Mouse (Mus musculus): ENCODE results near the gene Snta1.

Snta1 gene

GRCm38 (mm10) chr2:154420942-154421731, 13.2 kb upstream of the Snta1 start:
- no peak for DNase-seq (ENCODE audit: low spot score)

- DNase-seq (ENCODE audit: low spot score): no peak
Measured at GRCm38 (mm10) chr2:154419631-154420515, 12.0 kb upstream of the Snta1 start.

- no peak for DNase-seq (ENCODE audit: low spot score)
Measured at GRCm38 (mm10) chr2:154418001-154418400, 10.1 kb upstream of the Snta1 start.

- DNase-seq (ENCODE audit: low spot score): peak; percentile 72
Measured at GRCm38 (mm10) chr2:154417107-154417506, 9.2 kb upstream of the Snta1 start.

GRCm38 (mm10) chr2:154412018-154412666, 4.2 kb upstream of the Snta1 start:
- DNase-seq (ENCODE audit: low spot score): no peak

DNA sequence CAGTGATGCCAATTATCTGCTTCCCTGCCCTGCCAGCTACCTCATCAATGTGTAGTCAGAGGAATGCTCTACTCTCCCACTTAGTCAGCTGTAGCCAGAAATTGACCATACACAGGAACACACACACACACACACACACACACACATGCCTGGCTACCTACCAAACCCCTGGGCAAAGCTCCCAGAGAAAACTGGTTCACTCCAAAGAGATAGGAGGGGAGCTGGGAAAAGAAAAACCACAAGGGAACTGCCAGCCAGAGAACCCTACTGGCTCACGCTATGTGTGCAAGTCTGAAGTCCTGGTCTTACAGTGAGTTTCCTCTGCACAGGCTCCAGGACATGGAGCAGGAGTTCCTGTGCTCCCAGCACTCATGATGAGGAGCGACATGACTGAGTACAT, 2.5 kb upstream of the Snta1 start:
- DNase-seq (ENCODE audit: low spot score): peak; percentile 49

GRCm38 (mm10) chr2:154407063-154407642, 746 bp downstream of the Snta1 start:
- no peak for DNase-seq (ENCODE audit: low spot score)

GRCm38 (mm10) chr2:154405447-154405994, 2.4 kb downstream of the Snta1 start:
- DNase-seq (ENCODE audit: low spot score): no peak

- DNase-seq (ENCODE audit: low spot score): peak; percentile 46
Measured at GRCm38 (mm10) chr2:154402811-154403210, 5.1 kb downstream of the Snta1 start.

DNA sequence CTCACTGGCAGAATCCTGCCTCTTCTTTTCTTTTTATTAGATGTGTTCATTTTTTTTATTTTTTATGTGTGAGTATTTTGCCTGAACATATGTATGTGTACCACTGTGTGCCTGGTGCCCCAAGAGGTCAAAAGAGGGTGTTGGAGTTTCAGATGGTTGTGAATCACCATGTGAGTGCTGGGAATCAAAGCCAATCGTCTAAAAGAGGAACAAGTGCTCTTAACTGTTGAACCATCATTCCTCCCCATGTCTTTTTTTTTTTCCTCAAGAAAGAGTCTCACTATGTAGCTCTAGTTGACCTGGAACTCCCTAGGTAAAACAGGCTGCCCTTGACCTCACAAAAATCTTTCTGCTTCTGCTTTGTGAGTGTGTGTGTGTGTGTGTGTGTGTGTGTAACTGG, 5.9 kb downstream of the Snta1 start:
- DNase-seq (ENCODE audit: low spot score): no peak

DNA sequence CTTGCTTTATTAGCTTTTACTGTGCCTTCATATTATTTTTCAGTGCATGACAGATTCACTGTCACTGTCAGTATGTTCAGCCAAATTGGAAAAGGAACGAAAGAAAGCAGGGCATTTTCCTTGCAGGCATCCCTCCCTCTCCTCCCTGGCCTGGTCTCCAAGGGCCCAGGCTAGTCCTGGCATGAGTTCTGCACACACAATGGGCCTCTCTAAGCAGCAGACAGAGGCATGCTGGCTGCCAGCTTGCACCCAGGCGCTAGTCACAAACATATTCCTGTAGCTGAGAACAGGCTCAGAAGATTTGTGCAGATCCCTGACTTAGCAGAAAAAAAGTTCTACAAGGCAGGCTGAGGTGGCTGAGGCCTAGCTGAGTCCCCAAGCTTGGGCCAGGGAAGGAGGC, 8.6 kb downstream of the Snta1 start:
- DNase-seq (ENCODE audit: low spot score): no peak

- no peak for DNase-seq (ENCODE audit: low spot score)
Measured at GRCm38 (mm10) chr2:154398267-154398666, 9.6 kb downstream of the Snta1 start.

DNA sequence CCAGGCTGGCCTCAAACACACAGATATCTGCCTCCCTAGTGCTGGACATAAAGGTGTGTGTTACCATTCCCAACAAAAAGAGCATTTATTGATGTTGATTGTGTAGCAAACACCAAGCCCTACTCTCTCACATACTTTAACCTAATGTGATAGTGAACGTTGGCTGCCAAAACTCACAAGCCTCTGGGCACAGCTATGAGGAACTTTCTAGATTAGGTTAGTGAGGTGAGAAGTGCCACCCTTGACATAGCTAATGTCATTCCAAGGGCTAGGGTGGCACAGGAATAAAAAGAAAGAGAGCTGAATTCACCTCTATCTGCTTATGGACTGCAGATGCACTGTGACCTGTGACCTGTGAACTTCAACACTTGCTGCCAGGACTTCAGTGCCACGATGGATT, 11.4 kb downstream of the Snta1 start:
- no peak for DNase-seq (ENCODE audit: low spot score)

GRCm38 (mm10) chr2:154394602-154395001, 13.3 kb downstream of the Snta1 start:
- no peak for DNase-seq (ENCODE audit: low spot score)

DNA sequence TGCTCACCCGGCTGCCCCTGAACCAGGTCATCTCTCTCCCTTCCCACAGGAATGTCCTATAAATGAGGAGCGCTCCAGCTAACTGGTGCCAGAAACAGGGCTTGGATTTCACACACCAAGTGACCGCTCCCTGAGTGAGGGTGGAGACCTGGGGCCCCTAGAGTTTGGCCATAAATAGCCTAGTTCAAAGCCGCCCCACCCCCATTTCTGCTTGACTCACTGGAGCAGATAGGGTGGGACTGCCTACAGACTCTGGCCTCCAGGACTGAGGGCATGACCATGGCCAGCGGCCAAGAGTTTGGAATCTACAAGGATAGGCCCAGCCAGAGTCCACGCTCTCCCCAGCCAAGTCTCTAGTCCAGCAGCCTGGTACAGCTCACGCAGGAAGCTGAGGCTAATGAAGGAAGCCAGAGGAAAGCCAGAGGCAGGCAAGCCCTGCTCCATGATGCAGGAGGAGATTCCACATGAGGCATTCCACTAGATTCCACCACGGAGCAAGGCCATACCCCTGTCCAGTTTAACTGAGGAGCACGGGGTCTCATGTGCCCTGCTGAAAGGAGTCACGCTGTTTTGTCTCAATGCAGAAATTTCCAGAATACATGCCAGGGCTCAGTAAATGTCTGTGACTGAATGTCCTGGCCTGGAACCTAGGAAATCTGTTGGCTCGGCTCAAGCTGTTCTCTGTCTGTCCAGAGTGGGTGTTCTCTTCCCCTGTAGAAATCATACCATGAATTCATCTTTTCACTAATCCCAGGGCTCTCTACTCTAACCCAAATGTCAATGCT, 17.5 kb downstream of the Snta1 start:
- DNase-seq (ENCODE audit: low spot score): peak; percentile 86

- DNase-seq (ENCODE audit: low spot score): no peak
Measured at GRCm38 (mm10) chr2:154379103-154379502, 28.8 kb downstream of the Snta1 start.

DNA sequence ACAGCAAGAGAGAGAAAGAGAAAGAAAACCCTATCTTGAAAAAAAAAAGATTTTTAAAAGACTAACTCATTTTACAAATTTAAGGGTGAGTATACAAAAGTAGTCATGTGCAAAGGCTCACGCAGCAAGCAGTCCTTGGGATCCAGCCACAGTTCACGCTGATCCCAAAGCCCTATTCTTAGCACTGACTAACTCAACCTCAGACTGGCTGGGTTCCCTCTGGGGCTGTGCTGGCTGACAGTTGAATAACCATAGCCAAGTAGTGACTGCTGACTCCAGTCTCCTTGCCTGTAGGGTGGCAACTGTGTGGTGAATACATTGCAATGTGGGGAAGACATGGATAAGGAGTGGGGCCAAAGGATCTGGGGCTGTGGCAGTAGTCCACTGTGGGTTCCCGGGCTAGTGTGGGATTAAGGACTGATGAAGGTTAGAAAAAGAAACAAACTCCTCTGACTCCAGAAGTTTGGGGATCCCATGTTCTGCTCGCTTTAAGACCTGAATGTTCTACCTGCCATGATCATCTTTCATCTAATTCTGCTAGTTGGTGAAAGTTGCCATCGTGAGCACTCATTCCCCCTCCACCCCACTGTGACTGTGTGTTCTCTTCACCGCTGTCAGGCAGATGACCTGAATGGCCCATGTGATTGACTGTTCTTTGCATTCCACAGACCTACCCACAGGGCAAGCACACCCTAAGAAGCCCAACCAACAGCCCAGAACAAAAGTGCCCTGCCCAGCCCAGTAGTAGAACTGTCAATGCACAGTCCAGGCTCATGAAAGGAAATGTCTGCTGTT, 32.9 kb downstream of the Snta1 start:
- no peak for DNase-seq (ENCODE audit: low spot score)

DNA sequence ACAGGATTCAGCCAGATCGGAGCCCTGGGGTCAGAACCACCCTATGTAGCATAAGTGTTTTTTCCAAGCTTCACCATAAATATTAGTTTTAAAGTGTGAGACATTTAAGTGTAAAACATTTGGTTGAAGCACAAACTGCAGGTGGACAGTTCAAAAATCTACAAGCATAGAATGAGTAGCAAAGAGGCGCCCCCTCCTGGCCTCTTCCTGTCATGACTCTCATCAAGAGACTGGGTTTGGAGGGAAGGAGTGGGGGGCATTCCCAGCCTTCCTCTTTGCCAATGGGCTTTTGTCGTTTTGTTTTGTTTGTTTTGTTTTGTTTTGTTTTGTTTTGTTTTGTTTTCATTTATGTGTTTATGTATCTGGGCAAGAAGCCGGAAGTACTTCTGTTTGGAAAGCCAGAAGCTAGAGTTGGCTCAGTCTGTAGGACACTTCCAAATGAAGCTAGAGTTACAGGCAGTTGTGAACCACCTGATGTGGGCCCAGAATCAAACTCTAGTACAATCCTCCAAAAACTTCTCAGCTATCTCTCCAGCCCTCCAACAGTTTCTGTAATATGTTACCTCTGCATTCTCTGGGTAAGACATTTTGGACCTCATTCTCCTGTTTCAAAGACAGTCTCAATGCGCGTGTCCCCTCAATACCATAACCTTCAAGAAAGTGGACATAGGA, 33.8 kb downstream of the Snta1 start:
- DNase-seq (ENCODE audit: low spot score): peak; percentile 54

GRCm38 (mm10) chr2:154372842-154373500, 34.9 kb downstream of the Snta1 start, which contains the start of gene Cdk5rap1:
TSS of gene Cdk5rap1 (minus strand) at chr2:154373010.
- DNase-seq (ENCODE audit: low spot score): no peak
